Mouse (Mus musculus) midbrain, embryonic 13.5 days (tissue): ENCODE measurements around the gene Cmtm2b. TPM values are rescaled to one million over a fixed set of nuclear protein-coding genes. Genes with fewer than 3 reads are reported as not detected.

Source experiments
- ATAC-seq: fragments of 200-750 bp; cut with Nextera tagmentation; 2 replicates; pipeline ENCODE4 v1.8.0; 2017; ENCODE audit warnings: mild to moderate bottlenecking, moderate TSS enrichment, moderate library complexity
- H3K27ac ChIP-seq: fragments of 300-500 bp; sonication (generic); 2 replicates; pipeline ENCODE4 v1.5.1; 2015; ENCODE audit warnings: inconsistent platforms, mild to moderate bottlenecking, moderate library complexity
- H3K27me3 ChIP-seq: fragments of 300-500 bp; sonication (generic); 2 replicates; pipeline ENCODE4 v1.6.1; 2015; ENCODE audit warnings: mild to moderate bottlenecking, inconsistent platforms
- H3K36me3 ChIP-seq: fragments of 300-500 bp; sonication (generic); 2 replicates; pipeline ENCODE4 v1.6.1; 2015; ENCODE audit warnings: mild to moderate bottlenecking, inconsistent platforms
- H3K4me1 ChIP-seq: fragments of 300-500 bp; sonication (generic); replicated peaks from 2 replicates; pipeline ENCODE4 v1.6.1; 2015; ENCODE audit warnings: inconsistent platforms
- H3K4me2 ChIP-seq: fragments of 300-500 bp; sonication (generic); replicated peaks from 2 replicates; pipeline ENCODE4 v1.6.1; 2015; ENCODE audit warnings: moderate library complexity, mild to moderate bottlenecking, inconsistent platforms
- H3K4me3 ChIP-seq: fragments of 300-500 bp; sonication (generic); replicated peaks from 2 replicates; pipeline ENCODE4 v1.5.1; 2015; ENCODE audit warnings: mild to moderate bottlenecking, inconsistent platforms
- H3K9ac ChIP-seq: fragments of 300-500 bp; sonication (generic); replicated peaks from 2 replicates; pipeline ENCODE4 v1.6.1; 2015; ENCODE audit warnings: mild to moderate bottlenecking, inconsistent platforms
- H3K9me3 ChIP-seq: fragments of 300-500 bp; sonication (generic); 2 replicates; pipeline ENCODE4 v1.6.1; 2016; ENCODE audit warnings: mild to moderate bottlenecking, inconsistent platforms
- WGBS: fragments of 180-500 bp; shearing (Covaris S2); methylation state at CpG from one replicate; pipeline ENCODE4 v1.1.7; 2015; 5-methylcytosine and 5-hydroxymethylcytosine counted together
- polyA plus RNA-seq: library from polyadenylated mRNA; unstranded; fragments of >200 nt; fragmentation: Nextera tagmentation; extraction: Ambion mirVana; gene quantifications from 2 replicates; pipeline ENCODE4 v1.2.1, GENCODE M21; 2015

The Cmtm2b gene
- polyA plus RNA-seq, 1 experiment from 2014 or later = not detected

GRCm38 (mm10) chr8:104333786-104334185, 11.8 kb downstream of the Cmtm2b start:
- Histone ChIP-seq H3K4me2 (no peak overlapping the region), H3K4me3 (no peak overlapping the region), H3K27me3 (no peaks in the 10 kb centered on the region), H3K9ac (no peak overlapping the region), H3K9me3 (no peaks in the 10 kb centered on the region), H3K27ac (no peak overlapping the region), H3K4me1 (no peaks in the 10 kb centered on the region), H3K36me3 (no peaks in the 10 kb centered on the region)
- ATAC-seq = no peak
- WGBS = 81% methylated on average over 5 of the region's 5 CpGs

- no peaks in the 10 kb centered on the region for H3K9me3 ChIP-seq
- no peak for ATAC-seq
Observed at GRCm38 (mm10) chr8:104334196-104334595, 12.2 kb downstream of the Cmtm2b start.

DNA sequence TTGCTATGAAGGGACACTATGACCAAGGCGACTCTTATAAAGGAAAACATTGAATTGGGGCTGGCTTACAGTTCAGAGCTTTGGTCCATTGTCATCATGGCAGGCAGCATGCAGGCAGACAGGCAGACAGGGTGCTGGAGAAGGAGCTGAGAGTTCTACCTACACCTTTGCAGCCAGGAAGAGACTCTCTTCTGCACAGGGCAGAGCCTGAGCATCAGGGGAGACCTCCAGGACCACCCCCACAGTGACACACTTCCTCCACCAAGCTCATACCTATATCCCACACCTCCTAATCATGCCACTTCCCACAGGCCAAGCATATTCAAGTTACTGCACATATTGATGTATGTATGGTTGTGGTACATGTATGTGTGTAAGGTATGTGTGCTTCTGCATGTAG, 14.8 kb downstream of the Cmtm2b start:
- Histone ChIP-seq H3K27ac (no peak overlapping the region), H3K36me3 (no peaks in the 10 kb centered on the region), H3K9me3 (no peaks in the 10 kb centered on the region), H3K4me3 (no peak overlapping the region), H3K27me3 (no peaks in the 10 kb centered on the region), H3K4me1 (peaks cover 19% of the 10 kb centered on the region), H3K9ac (no peak overlapping the region), H3K4me2 (no peak overlapping the region)
- 85% methylated on average over 1 of the region's 1 CpGs for WGBS
- no peak for ATAC-seq

More at GRCm38 (mm10) chr8:104334196-104334595, 12.2 kb downstream of the Cmtm2b start:
- Histone ChIP-seq H3K4me3 (no peak overlapping the region), H3K36me3 (no peaks in the 10 kb centered on the region), H3K27me3 (no peaks in the 10 kb centered on the region), H3K4me2 (no peak overlapping the region), H3K4me1 (no peaks in the 10 kb centered on the region), H3K9ac (no peak overlapping the region), H3K27ac (no peak overlapping the region)
- 83% methylated on average over 1 of the region's 1 CpGs for WGBS

DNA sequence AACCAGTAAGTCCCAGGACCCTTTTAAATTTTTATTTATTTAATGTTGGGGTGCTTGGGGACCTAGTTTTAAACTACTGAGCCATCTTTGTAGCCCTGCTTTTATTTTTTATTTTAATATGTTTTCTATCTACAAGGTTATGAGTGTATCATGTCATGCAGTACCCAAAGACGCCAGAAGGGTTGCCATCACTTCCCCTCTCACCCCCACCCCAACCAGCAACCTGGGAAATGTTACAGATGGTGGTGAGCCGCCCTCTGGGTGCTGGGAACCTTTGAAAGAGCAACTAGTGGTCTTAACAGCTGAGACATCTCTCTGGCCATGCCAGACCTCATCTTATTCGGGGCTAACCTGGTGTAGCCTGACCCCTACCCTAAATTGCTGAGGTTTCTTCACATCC, 15.9 kb downstream of the Cmtm2b start:
- no peak overlapping the region for H3K27ac ChIP-seq
- no peaks in the 10 kb centered on the region for H3K36me3 ChIP-seq
- H3K4me2 ChIP-seq = no peak overlapping the region
- no peak overlapping the region for H3K9ac ChIP-seq
- no peak for ATAC-seq
- no peak overlapping the region for H3K4me3 ChIP-seq
- peaks cover 19% of the 10 kb centered on the region for H3K4me1 ChIP-seq
- no peaks in the 10 kb centered on the region for H3K27me3 ChIP-seq
- WGBS = 57% methylated on average over 3 of the region's 3 CpGs
- H3K9me3 ChIP-seq = no peaks in the 10 kb centered on the region

- ATAC-seq = no peak
- Histone ChIP-seq H3K4me3 (peak within 1 kb of the TSS; percentile 61), H3K27ac (no peak within 1 kb of the TSS), H3K27me3 (no peaks in the 10 kb centered on the region), H3K36me3 (no peaks in the 10 kb centered on the region), H3K9ac (peak within 1 kb of the TSS; percentile 77), H3K4me1 (peaks cover 19% of the 10 kb centered on the region), H3K9me3 (no peaks in the 10 kb centered on the region), H3K4me2 (peak within 1 kb of the TSS; percentile 84)
- 14% methylated on average over 16 of the region's 18 CpGs for WGBS
Observed at GRCm38 (mm10) chr8:104339229-104339982, 17.4 kb downstream of the Cmtm2b start, which contains the start of gene Cmtm3. Gene Cmtm3 (plus strand): TSS chr8:104339410.

- ATAC-seq = peak; percentile 24
- H3K4me3 ChIP-seq = peak overlapping the region; percentile 61
- no peaks in the 10 kb centered on the region for H3K27me3 ChIP-seq
- whole genome bisulfite sequencing = 3% methylated on average over 6 of the region's 6 CpGs
- H3K4me1 ChIP-seq = peaks cover 19% of the 10 kb centered on the region
- H3K27ac ChIP-seq = no peak overlapping the region
- H3K4me2 ChIP-seq = peak overlapping the region; percentile 84
- no peaks in the 10 kb centered on the region for H3K9me3 ChIP-seq
- no peaks in the 10 kb centered on the region for H3K36me3 ChIP-seq
- H3K9ac ChIP-seq = peak overlapping the region; percentile 77
Observed at GRCm38 (mm10) chr8:104339983-104340232, 17.9 kb downstream of the Cmtm2b start.

- peak; percentile 84 for ATAC-seq
- Histone ChIP-seq H3K27me3 (no peaks in the 10 kb centered on the region), H3K9me3 (no peaks in the 10 kb centered on the region), H3K27ac (peak overlapping the region; percentile 44), H3K4me1 (peaks cover 19% of the 10 kb centered on the region), H3K9ac (peak overlapping the region; percentile 77), H3K36me3 (0 out of 2 replicates have a peak, but pooled peaks cover 2% of the 10 kb centered on the region), H3K4me2 (peak overlapping the region; percentile 84), H3K4me3 (peak overlapping the region; percentile 61)
- WGBS = under 1% methylated on average over 54 of the region's 54 CpGs
Observed at GRCm38 (mm10) chr8:104340233-104341105, 18.4 kb downstream of the Cmtm2b start.

- WGBS = 1% methylated on average over 24 of the region's 24 CpGs
- no peaks in the 10 kb centered on the region for H3K9me3 ChIP-seq
Observed at GRCm38 (mm10) chr8:104341106-104341561, 19.1 kb downstream of the Cmtm2b start.

DNA sequence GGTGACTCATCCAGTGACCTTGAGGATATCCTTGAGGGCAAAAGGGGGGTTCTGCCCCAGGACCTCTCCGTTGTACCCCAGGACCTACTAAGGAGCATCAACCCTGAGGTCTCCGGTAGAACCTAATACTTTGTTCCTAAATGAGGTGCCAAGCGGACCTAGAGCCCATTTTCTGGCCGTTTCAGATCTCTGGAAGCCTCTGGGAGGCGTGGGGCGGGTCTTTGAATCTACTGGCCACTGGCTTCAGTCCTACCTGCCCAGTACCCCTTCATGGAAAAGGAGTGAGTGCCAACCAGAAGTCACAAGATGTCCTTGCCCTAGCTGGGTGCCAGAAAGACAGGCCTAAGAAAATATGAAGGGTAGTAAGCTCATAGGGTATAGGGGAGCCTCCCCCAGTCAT, 19.6 kb downstream of the Cmtm2b start:
- Histone ChIP-seq H3K36me3 (0 out of 2 replicates have a peak, but pooled peaks cover 6% of the 10 kb centered on the region), H3K27me3 (no peaks in the 10 kb centered on the region), H3K9ac (no peak overlapping the region), H3K4me2 (peak overlapping the region; percentile 84), H3K4me3 (peak overlapping the region; percentile 61; the same call in 1 of the 2 replicates), H3K27ac (no peak overlapping the region), H3K4me1 (peaks cover 19% of the 10 kb centered on the region), H3K9me3 (no peaks in the 10 kb centered on the region)
- no peak; the same call in 1 of the 2 replicates for ATAC-seq
- 56% methylated on average over 6 of the region's 6 CpGs for WGBS

More at GRCm38 (mm10) chr8:104341106-104341561, 19.1 kb downstream of the Cmtm2b start:
- peak overlapping the region; percentile 61 for H3K4me3 ChIP-seq
- H3K4me2 ChIP-seq = peak overlapping the region; percentile 84
- peak; percentile 75 for ATAC-seq
- H3K27ac ChIP-seq = peak overlapping the region; percentile 44
- peaks cover 19% of the 10 kb centered on the region for H3K4me1 ChIP-seq
- 0 out of 2 replicates have a peak, but pooled peaks cover 3% of the 10 kb centered on the region for H3K36me3 ChIP-seq
- no peaks in the 10 kb centered on the region for H3K27me3 ChIP-seq
- H3K9ac ChIP-seq = peak overlapping the region; percentile 77

DNA sequence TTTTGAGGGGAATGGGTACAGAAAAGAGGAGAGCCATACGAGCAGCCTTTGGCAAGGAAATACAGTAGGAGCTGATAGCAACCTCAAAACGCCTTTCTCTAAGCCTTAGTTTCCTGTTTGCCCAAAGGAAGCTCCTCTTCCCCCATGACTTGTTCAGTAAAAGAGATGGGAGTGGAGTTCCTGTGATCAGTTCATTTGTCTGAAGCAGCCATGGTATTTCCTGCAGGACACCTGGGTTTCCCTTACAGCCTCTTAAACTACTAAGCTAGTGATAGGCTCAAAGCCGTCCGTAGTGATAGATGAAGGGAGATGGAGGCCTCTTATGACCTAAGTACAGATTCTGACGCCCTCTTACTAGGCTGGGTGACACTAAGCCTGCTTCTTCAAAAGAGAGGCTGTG, 20.4 kb downstream of the Cmtm2b start:
- Histone ChIP-seq H3K27ac (no peak overlapping the region), H3K4me1 (peaks cover 19% of the 10 kb centered on the region), H3K4me3 (no peak overlapping the region), H3K27me3 (no peaks in the 10 kb centered on the region), H3K4me2 (no peak overlapping the region), H3K9me3 (no peaks in the 10 kb centered on the region), H3K36me3 (0 out of 2 replicates have a peak, but pooled peaks cover 8% of the 10 kb centered on the region), H3K9ac (no peak overlapping the region)
- ATAC-seq = no peak
- WGBS = 87% methylated on average over 5 of the region's 5 CpGs

GRCm38 (mm10) chr8:104343957-104344356, 21.9 kb downstream of the Cmtm2b start:
- H3K27me3 ChIP-seq = no peaks in the 10 kb centered on the region
- H3K4me1 ChIP-seq = peaks cover 19% of the 10 kb centered on the region
- no peak overlapping the region for H3K4me3 ChIP-seq
- H3K9me3 ChIP-seq = no peaks in the 10 kb centered on the region
- H3K36me3 ChIP-seq = peaks cover 13% of the 10 kb centered on the region; the same call in 1 of the 2 replicates
- 12% methylated on average over 7 of the region's 7 CpGs for WGBS
- no peak overlapping the region for H3K27ac ChIP-seq
- peak; percentile 51 for ATAC-seq
- H3K4me2 ChIP-seq = no peak overlapping the region
- no peak overlapping the region for H3K9ac ChIP-seq

GRCm38 (mm10) chr8:104344622-104345021, 22.6 kb downstream of the Cmtm2b start:
- Histone ChIP-seq H3K9ac (no peak overlapping the region), H3K9me3 (no peaks in the 10 kb centered on the region), H3K4me2 (no peak overlapping the region), H3K4me1 (peaks cover 16% of the 10 kb centered on the region), H3K4me3 (no peak overlapping the region), H3K27me3 (no peaks in the 10 kb centered on the region), H3K36me3 (peaks cover 13% of the 10 kb centered on the region; the same call in 1 of the 2 replicates), H3K27ac (no peak overlapping the region)
- ATAC-seq = no peak
- WGBS = 90% methylated on average over 5 of the region's 5 CpGs
